Mouse (Mus musculus) left cerebral cortex, postnatal 14 days (tissue): ENCODE measurements at regions not wholly inside any gene's neighbourhood (a gene's known extent, or its start where the extent isn't known, plus 50 kb on each side); places are given as distances from the start of the nearest gene placed in this dataset.

ENCODE experiments used
- DNase-seq, 2 experiments: peaks; one replicate each; pipeline ENCODE4 v3.0.0; 2021 to 2022; ENCODE audit warnings: low spot score in 2 of 2, mixed read lengths in 1 of 2
- intact Hi-C: fragments of 180-260 bp; cut with DNase I; formaldehyde crosslinking; loops from one replicate; pipeline ENCODE4 v1.15.1; 2025

DNA sequence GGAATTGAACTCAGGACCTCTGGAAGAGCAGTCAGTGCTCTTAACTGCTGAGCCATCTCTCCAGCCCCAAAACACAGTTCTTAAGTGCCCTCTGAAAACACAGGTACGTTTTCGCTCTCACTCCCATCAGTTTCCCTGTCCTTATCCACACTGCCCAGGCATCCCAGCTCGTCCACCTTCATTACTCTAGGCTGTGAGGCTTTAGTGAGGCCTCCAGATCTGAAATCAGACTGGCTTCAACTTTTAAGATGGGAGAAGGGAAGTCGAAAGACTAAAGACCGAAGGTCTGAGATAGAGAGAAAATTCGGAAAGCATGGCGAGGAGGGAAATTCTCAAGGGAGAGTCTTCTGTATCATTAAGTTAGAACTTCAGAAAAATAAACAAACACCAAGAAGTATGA is 54.8 kb upstream of the Tet2 start:
- intact Hi-C loops = no loop called here

DNA sequence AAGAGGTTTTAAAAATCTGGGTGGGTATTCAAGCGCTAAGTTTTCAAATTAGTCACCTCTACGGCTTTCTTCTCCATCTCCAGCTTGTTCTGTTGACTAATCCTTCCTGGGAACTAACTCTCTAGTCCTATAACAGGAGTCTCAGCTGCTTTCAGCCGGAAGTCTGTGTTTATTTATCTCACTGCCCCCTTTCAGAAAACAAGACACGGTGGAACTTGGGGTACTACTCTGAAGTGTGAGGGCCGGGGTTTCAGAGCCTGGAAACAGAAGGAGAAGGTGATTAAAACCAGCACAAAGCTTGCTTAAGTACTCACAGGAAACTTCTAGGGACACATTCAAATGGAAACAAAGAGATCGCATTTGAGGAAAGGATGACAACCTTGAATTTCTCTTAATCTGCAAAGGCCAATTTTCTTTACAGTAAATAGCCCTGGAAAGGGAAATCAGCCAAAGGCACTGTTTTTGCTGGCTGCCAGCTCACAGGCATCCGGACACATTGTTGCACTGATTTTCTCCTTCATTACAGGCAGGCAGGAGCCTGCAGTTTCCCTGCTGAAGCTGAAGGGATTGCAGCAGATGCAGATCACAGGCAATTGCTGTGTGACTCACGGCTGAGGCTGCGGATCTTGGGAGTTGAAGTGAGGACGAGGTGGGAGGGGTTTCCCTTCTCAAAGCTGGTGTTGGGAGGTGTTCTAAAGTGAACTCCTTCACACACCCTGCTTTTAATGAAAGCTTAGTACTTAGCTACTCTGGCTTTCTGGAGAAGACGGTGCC is 55.7 kb upstream of the Tet2 start:
- peak; percentile 76 to 87 for DNase-seq
- intact Hi-C loops = no loop called here

More for the DNA sequence above, 54.8 kb upstream of the Tet2 start:
- DNase-seq = no peak

- no peak for DNase-seq
- intact Hi-C loops = no loop called here
These were observed 60.5 kb upstream of the Tet2 start for GRCm38 (mm10) chr3:133605460-133605859.

- no peak for DNase-seq
- intact Hi-C loops = no loop called here
These were observed 63.9 kb upstream of the Tet2 start for GRCm38 (mm10) chr3:133608845-133609261.

DNA sequence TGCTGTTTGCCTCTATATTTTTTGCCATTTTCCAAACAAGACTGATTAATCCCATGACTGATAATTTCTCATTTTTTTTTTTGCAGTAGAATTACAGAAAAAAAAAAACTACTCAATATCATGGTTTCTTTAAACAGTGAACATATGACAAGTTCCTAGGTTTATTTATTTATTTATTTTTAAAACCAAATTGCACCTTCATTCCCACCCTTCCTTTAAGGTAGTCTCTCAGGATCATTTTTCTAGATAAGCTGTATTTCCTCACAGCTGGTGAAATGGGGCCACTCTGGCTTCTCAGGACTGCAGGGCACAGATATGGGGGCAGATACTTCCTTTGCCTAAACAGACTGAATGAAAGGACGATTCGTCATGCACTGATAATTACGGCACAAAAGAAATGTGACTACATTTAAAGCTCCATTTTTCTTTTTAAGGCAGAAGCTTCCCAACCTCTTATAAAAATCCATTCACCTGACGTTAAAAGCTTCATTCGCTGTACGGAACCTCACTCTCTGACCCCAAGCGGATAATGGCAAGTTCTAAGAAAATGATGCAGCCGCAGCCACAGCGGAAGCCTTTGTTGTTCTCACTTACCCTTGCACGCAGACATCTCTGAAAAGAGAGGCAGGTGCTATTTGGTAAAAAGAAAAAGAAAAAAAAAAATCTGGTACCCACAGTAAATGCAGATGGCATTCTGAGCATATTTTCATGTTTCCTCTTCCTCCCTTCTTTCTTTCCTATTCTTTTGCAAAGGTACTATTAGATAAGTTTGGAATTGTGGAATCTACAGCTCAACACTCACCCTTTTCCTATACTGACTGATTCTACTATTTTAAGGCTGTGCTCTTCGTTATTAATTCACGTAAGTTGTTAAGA is 69.1 kb upstream of the Tet2 start:
- intact Hi-C loops = no loop called here
- DNase-seq = no peak

DNA sequence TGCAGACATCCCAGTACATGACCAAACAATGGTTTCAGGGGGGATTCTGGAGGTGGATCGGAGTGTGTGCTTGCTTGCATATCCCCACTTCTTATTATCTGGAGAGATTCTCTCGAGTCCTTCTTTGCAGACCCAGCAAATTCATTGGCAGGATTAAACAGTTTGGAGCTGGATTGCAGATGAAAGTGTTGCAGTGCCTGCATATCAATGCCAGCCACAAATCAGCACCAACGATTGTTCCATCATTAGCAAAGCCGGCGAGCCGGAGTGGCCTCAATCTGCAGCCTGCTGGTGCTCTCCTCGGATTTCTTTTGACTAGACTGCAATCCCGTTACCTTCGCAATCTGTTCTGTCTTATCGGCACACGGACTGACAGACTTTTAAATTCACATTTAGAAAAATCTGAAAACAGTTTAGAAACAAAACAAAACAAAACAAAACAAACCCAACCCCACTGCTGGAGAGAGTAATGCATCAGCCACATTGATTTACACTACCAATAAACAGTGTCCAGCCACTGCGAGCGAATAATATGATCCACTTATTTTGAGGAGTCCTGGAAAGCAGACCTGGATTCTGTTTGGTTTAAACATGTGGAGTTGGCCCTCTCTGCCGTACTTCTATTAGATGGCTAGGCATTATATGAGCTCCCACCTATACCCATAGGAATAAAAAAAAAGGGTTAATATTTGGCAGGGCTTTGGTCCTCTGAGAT is 69.9 kb upstream of the Tet2 start:
- peak in 1 of 2 experiments; percentile 29 for DNase-seq
- intact Hi-C loops = no loop called here

- intact Hi-C loops = no loop called here
- no peak for DNase-seq
These were observed 72.1 kb upstream of the Tet2 start for GRCm38 (mm10) chr3:133617036-133617435.

DNA sequence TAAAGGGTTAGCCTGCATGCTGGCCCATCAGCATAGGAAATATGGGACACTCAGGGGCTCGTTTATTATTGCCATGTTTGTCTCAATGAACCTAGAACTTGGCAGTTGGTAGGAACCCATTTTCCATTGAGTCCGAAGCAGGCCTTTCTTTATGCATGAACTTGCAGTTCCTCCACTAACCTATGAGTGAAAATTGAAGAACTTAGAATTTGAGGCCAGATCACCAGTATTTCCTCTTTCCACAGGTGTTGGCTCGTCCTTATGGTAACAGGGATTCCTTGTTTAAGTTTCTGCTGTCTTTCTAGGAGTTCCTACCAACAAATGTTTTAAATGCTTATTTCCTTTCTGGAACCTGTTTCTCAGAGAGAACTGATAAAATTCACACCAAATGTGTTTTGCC is 73.6 kb upstream of the Tet2 start:
- DNase-seq = no peak
- intact Hi-C loops = no loop called here

GRCm38 (mm10) chr3:133623201-133623744 is 78.3 kb upstream of the Tet2 start:
- no peak for DNase-seq
- intact Hi-C loops = no loop called here

DNA sequence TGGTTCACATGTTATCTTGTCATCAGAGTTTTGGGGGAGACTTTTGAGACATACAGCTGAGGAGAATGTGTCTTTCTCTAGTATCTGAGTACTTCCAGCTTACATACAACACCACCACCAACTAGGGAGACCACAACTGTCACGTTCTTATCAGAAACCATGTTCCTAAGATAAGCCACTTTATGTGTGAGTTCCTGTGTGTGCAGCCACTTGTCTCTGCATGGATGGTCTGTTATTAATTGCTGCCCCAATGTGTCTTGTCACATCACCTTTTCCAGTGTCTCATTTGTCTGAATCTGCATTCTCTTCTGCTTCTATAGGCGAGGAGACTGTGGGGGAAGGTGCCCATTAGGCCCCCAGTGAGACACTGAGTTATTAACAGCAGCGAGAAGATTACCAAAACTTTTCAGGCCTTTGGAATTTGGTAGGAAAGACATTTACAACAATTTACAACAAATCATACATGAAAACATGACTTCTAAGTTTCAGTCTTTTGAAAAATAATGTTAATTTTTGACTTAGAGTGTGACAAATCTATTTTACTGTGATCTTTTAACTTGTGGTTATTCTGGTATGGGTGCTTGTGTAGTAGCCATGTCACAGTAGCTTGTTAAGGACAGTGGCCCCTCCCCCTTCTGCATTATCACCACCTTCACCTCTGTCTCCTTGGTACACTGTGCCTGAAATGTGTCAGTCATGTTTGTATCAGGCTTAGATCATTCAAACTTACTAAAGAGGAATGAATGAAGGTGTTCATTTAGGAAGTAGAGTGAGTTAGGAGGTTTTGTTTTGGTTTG is 79.3 kb upstream of the Tet2 start:
- intact Hi-C loops = no loop called here
- DNase-seq = no peak

- intact Hi-C loops = no loop called here
- DNase-seq = no peak
These were observed 80.1 kb upstream of the Tet2 start for GRCm38 (mm10) chr3:133625046-133625445.

GRCm38 (mm10) chr3:133626442-133626841 is 81.5 kb upstream of the Tet2 start:
- peak in 1 of 2 experiments; percentile 15 for DNase-seq
- intact Hi-C loops = no loop called here

- DNase-seq = no peak
- intact Hi-C loops = no loop called here
These were observed 82.3 kb upstream of the Tet2 start for GRCm38 (mm10) chr3:133627116-133627844.

- intact Hi-C loops = no loop called here
These were observed 89.4 kb upstream of the Tet2 start for GRCm38 (mm10) chr3:133634306-133634705.

DNA sequence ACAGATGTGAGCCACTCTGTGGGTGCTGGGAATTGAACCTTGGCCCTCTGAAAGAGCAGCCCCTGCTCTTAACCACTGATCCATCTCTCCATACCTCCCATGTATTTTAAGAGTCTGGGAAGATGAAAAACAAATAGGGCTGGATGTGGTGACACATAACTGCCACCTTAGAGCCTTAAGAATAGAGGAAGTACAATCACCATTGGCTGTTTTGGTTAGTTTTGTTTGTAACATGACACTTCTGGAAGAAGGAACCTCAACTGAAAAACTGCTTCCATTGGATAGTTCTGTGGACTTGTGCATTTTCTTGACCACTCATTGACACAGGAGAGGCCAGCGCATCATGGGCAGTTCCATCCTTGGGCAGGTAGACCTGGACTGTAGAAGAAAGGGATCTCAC is 100.7 kb upstream of the Tet2 start:
- DNase-seq = no peak
- intact Hi-C loops = no loop called here

More at GRCm38 (mm10) chr3:133634306-133634705, 89.4 kb upstream of the Tet2 start:
- no peak for DNase-seq

DNA sequence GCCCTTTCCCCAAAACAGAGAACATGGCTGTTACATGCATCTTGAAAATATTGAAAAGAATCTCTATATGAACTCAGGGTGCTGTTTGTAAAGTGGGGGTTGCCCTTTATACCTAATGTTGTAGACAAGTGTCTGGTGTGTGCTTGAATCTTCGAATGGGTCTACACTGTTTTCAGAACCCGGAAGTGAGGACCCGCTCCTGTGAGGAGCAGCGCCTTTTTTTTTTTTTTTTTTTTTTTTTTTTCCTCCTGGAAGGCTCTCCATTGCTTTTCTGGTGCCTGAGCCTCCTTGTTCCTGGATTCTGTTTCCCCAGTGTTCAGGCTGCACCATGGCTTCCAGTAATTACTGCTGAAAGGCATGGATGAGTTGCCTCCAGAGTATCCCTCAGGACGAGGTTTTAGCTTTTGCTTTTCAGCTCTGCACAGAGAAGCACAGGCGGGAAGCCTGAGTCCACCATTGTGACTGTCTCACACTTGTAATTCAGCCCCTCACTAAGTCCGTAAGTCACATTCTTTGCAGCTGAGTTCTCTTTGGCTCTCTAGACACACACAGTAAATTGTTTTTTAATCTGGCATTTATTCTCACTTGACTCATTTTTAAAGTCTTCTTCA is 101.6 kb upstream of the Tet2 start:
- no peak for DNase-seq
- intact Hi-C loops = no loop called here

- DNase-seq = no peak
- intact Hi-C loops = no loop called here
These were observed 105.1 kb upstream of the Tet2 start for GRCm38 (mm10) chr3:133650025-133650424.

GRCm38 (mm10) chr3:133651996-133652395 is 107.1 kb upstream of the Tet2 start:
- DNase-seq = no peak
- intact Hi-C loops = no loop called here
